Mouse (Mus musculus) ES-Bruce4 (cell line): ENCODE measurements around the gene Vmn1r139.
"Not testable (repeated sequence)": the region's sequence is repeated elsewhere in the genome, so short reads cannot be mapped to it uniquely, and the experiment has no call there.

Experiments used
- CTCF ChIP-seq: IDR thresholded peaks from one replicate; pipeline ENCODE4 v1.8.1; 2011; ENCODE audit warnings: low read depth, low read length
- EP300 ChIP-seq: IDR thresholded peaks from 2 replicates; pipeline ENCODE4 v1.6.1; 2011; ENCODE audit warnings: low read depth, low read length; ENCODE audit not compliant: insufficient read depth

- not testable (repeated sequence) for TF ChIP-seq EP300, CTCF
Measured at GRCm38 (mm10) chr7:22028797-22029196, 40.1 kb upstream of the Vmn1r139 start, which contains the start of gene Vmn1r138.
